Mouse (Mus musculus): Measurements from ENCODE around the gene Gm28308.

The Gm28308 gene

GRCm38 (mm10) chr6:52213119-52213986, at the start of gene Gm28308, which contains the start of gene Hoxa3:
Gm28308 (minus strand) TSS chr6:52213339.
Hoxa3 (minus strand) TSS chr6:52213336.
- no peak for DNase-seq

GRCm38 (mm10) chr6:52262463-52263320, 49.6 kb upstream of the Gm28308 start:
- DNase-seq = no peak

GRCm38 (mm10) chr6:52261751-52262462, 48.8 kb upstream of the Gm28308 start:
- DNase-seq = no peak

- DNase-seq = peak; percentile 76
Observed at GRCm38 (mm10) chr6:52260654-52261575, 47.8 kb upstream of the Gm28308 start, which contains the start of gene Hoxa13. Hoxa13 (minus strand) TSS chr6:52260880.

- no peak for DNase-seq
Observed at GRCm38 (mm10) chr6:52259811-52260261, 46.7 kb upstream of the Gm28308 start.

DNA sequence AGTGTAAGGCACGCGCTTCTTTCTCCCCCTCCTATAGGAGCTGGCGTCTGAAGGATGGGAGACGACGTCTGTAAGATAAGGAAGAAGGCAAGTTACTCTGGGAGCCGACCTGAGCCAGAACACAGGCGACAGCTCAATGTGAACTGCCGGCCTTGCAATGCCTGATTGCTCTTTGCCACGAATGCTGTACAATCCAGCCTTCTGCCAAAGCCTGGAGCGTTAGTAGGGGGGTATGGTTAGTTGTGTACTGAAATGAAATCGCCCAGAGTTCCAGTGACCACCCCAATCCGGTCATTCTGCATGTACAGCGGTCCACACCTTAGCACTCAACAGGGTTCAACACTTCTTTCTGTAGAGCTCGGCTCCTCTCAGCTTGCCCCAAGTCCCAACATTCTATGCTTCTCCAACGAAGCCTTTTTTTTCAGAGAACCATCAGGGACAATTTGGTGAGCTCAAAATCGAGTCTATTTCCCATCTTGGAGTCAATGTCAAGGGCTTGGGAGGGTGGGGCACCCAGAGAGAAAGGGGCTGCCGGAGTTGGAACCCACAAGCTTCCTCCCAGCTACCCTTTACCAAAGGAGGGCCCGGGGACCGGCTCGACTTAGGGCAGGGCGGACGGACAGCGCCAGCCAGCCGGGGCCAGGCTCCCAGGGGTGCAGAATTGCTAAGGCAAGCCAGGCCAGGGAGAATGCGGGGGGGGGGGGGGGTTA, 46.1 kb upstream of the Gm28308 start:
- no peak for DNase-seq

DNA sequence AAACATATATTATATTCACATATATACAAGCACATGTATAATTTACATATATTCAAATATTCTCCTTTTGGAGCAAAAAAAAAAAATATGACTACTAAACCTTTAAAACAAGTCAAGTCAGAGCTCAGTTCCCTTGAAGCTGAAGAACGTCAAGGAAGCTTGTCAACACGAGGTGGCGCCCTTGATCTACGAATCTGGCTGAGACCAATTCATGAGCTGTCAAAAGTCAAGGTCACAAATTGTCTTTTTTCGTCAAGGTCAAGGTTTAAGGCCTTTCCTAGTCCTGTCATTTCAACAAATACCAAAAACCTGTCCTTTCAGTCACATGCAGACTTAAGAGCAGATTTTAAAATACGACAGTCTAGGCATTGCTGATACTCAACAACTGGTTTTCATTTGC, 43.8 kb upstream of the Gm28308 start:
- peak; percentile 86 for DNase-seq

DNA sequence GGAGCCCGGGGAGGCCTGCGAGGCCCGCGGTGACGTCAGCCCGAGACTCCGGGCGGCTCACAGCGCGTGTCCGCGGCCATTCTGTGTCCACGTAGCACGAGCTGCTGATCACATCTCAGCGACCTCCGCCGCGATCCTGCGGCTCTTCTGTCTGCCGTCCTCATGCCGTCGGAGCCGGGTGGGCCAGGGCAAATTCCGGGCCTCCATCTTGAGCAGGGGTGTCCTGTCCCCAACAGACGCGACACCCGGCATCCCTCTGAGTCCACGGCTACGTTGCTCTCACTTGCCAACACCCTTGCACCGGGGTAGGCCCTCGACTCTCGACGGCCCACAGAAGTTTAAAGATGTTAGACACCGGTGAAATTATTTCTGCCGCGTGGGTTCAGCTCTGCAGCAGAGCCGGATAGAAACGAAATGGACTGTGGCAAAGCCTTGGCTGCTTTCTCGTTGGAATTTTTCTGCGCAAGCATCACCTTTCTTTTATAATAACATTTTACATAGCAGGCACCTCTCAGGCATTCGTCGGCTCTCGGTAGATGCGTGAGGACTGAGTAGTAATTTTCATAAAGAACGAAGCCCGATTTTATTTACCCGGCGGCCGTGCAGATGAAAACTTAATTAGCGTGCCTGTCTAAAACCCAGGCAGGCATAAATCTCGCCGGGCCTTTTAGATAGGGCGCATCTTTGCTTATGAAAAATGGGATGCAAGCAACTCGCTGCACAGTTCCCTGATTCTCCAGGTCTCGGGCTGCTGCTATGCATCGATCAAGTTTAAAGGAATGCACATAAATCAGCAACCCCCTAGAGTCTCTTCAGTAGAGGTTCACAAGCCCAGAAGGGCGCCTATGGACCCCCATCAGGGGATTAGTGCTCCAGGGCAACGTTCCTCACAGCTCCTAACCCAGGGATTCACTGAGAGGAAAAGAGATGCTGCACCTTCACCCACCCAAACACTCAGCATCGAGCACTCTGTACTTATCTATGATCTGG, 40.7 kb upstream of the Gm28308 start:
- DNase-seq = no peak

- DNase-seq = no peak
Observed at GRCm38 (mm10) chr6:52252775-52253376, 39.7 kb upstream of the Gm28308 start.

- DNase-seq = no peak
Observed at GRCm38 (mm10) chr6:52252016-52252774, 39.1 kb upstream of the Gm28308 start.

DNA sequence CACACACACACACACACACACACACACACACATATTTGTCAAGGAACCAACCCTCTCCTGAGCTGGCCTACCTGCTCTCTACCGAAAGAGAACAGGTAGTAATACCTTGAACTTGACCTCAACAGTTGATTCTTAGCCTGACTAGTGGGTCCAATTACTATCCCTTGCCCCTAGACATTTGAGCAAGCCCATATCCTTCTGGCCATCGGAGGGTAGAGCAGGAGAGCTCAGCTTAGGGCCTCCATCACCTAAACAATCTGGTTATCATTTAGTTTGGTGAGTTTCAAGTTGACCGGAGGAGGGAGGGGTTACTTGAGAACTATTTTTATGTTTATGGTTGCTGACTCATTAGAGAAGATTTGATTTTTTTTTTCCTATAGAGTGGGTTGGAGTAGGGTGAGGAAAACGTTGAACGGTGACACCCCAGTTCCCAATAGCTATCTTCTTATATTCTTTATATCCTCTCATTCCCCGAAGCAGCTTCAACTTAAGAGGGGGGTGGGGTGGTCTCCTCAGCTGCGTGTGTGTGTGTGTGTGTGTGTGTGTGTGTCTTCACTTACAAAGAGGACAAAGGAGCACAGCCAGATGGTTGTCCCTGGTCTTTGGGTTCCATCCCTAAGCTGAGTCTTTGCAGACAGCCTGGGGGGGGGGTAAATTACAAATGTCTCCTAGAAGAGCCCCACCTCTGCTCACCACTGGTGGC, 38.2 kb upstream of the Gm28308 start:
- DNase-seq = no peak

DNA sequence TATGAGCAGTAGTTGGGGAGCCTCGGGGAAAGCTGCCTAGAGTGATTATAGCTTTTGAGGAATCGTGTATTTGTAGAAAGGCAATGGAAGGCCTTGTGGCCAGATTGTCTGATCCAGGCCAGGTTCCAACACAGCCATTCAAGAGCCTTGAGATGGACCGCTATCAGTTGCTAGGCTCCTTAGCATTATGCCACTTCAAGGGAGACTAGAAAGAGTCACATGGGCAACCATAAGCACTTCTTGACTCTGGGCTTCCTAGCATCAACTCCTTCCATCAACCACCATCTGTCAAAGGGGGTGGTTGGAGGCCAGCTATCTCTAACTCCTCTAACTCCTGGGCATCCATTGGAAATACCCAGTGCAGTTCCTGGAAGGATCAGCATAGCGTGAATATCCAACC, 36.7 kb upstream of the Gm28308 start:
- no peak for DNase-seq

DNA sequence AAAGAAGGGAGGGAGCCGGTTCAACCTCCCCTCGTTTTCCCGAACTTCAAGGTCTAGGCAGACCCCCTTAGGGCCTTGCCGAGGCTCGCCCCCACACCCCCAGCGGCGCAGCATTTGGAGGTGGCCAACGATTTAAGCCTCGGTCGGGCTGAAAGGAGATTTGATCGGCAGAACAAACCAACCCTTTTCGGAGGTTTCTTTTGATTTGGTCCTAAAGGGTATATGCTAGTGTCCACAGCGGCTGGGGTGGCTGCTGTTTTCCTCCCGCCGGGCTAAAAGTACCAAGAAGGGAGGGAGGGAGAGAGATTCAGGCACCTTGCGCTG, 36.2 kb upstream of the Gm28308 start:
- DNase-seq = no peak

- DNase-seq = no peak
Observed at GRCm38 (mm10) chr6:52248638-52249414, 35.7 kb upstream of the Gm28308 start.

GRCm38 (mm10) chr6:52247766-52248637, 34.9 kb upstream of the Gm28308 start:
- no peak for DNase-seq

DNA sequence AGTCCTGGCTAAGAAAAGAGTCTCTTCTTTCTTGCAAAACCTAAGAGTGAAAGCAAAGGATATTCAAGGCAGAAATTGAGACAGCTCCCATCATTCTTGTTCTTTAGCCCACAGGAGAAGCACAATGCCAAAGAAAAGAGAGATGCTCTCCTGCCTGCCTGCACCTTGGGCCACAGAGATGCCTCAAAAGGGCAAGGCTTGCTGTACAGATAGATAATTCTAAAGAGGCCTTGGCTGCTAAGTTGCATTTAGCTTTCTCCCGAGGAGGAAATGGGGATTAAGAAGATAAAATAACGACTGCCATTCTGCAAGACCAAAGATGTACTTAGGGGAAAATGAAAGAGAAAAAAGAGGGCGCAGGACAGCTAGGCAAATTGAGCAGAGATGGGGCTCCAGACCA, 33.8 kb upstream of the Gm28308 start:
- DNase-seq = no peak
